Mouse (Mus musculus): ENCODE results near the gene Atp6v1e2.

DNA sequence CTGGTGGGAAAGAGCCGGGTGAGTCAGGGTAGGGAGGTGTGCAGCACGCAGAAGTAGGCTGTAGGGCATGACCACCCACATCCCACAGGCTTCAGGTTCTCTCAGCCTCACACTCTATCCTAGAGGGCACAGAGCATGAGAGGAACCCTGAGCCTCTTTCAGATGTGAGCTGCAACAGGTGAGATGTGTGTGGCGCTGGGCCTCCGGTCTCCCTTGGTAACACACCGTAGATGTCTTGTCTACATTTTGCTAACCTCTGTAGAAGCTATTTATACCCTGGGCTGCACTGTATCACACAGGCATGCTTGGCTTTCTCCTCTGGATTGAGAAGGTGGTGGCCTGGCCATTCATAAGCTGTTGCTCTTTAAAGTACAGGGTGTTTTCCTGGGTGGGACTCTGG lies 20.9 kb upstream of the Atp6v1e2 start:
- TF ChIP-seq EP300 (optimal IDR thresholded peaks at IDR 0.05) (no peak), CTCF (IDR thresholded peaks at IDR 0.05; ENCODE audit: low read depth) (no peak)
